Mouse (Mus musculus) frontal cortex, postnatal 10 days (tissue): ENCODE measurements around the gene Cdh13.

Experiments used
- DNase-seq, 2 experiments: peaks; one replicate each; pipeline ENCODE4 v3.0.0; 2022; ENCODE audit warnings: low spot score in 2 of 2, mixed read lengths in 1 of 2

Cdh13 gene

GRCm38 (mm10) chr8:118937412-118937811, 653.9 kb downstream of the Cdh13 start:
- no peak for DNase-seq

GRCm38 (mm10) chr8:118938025-118938424, 654.5 kb downstream of the Cdh13 start:
- DNase-seq, result no peak

GRCm38 (mm10) chr8:118951766-118952741, 668.5 kb downstream of the Cdh13 start:
- no peak for DNase-seq

- no peak for DNase-seq
Measured at GRCm38 (mm10) chr8:118956109-118956508, 672.6 kb downstream of the Cdh13 start.

GRCm38 (mm10) chr8:118961877-118962545, 678.5 kb downstream of the Cdh13 start:
- DNase-seq, result no peak

- DNase-seq, result no peak
Measured at GRCm38 (mm10) chr8:118965101-118965840, 681.7 kb downstream of the Cdh13 start.

GRCm38 (mm10) chr8:118968896-118969295, 685.4 kb downstream of the Cdh13 start:
- no peak for DNase-seq

GRCm38 (mm10) chr8:118979800-118980199, 696.3 kb downstream of the Cdh13 start:
- peak in 1 of 2 experiments; percentile 8 for DNase-seq

GRCm38 (mm10) chr8:118983724-118984123, 700.2 kb downstream of the Cdh13 start:
- DNase-seq, result no peak

GRCm38 (mm10) chr8:118986796-118987195, 703.3 kb downstream of the Cdh13 start:
- no peak for DNase-seq

GRCm38 (mm10) chr8:118995641-118996188, 712.2 kb downstream of the Cdh13 start:
- no peak for DNase-seq

GRCm38 (mm10) chr8:119000595-119000994, 717.1 kb downstream of the Cdh13 start:
- DNase-seq, result no peak

- DNase-seq, result no peak
Measured at GRCm38 (mm10) chr8:119004821-119005220, 721.3 kb downstream of the Cdh13 start.

- DNase-seq, result no peak
Measured at GRCm38 (mm10) chr8:119018675-119019074, 735.1 kb downstream of the Cdh13 start.

GRCm38 (mm10) chr8:119020781-119021180, 737.2 kb downstream of the Cdh13 start:
- DNase-seq, result peak; percentile 23 to 42

GRCm38 (mm10) chr8:119021478-119021877, 737.9 kb downstream of the Cdh13 start:
- DNase-seq, result no peak

GRCm38 (mm10) chr8:119022301-119022870, 738.9 kb downstream of the Cdh13 start:
- DNase-seq, result no peak

- no peak for DNase-seq
Measured at GRCm38 (mm10) chr8:119033398-119033797, 749.9 kb downstream of the Cdh13 start.

GRCm38 (mm10) chr8:119034037-119034436, 750.5 kb downstream of the Cdh13 start:
- DNase-seq, result no peak

GRCm38 (mm10) chr8:119035126-119035525, 751.6 kb downstream of the Cdh13 start:
- DNase-seq, result peak; percentile 32 to 36

GRCm38 (mm10) chr8:119037571-119037970, 754.0 kb downstream of the Cdh13 start:
- DNase-seq, result no peak
